Mouse (Mus musculus): ENCODE measurements around the gene Mtmr2. TPM values are rescaled to one million over a fixed set of nuclear protein-coding genes. Genes with fewer than 3 reads are reported as not detected.

The Mtmr2 gene
- total and polyA plus RNA-seq, 3 experiments = 47.1 to 95.8 (median 75.2) TPM

GRCm38 (mm10) chr9:13749675-13749998 lies 1.4 kb downstream of the Mtmr2 start:
- no peaks in the 10 kb centered on the region for H3K27me3 ChIP-seq (ENCODE audit: control insufficient read depth in 1 of 2, insufficient read depth in 2 of 2, low read length in 2 of 2)
- peak overlapping the region; percentile 81 for H3K9ac ChIP-seq (ENCODE audit: control insufficient read depth, low read depth, low read length, poor library complexity, severe bottlenecking)
- H3K36me3 ChIP-seq (ENCODE audit: control insufficient read depth in 1 of 2, insufficient read depth in 2 of 2, low read length in 2 of 2) = peaks cover 0 to 23% of the 10 kb centered on the region in 2 experiments; a peak in 3 of 4 replicates
- DNase-seq (ENCODE audit: low read depth, low spot score) = peak; percentile 87
- no peaks in the 10 kb centered on the region for H3K9me3 ChIP-seq (replicated peaks; ENCODE audit: insufficient read depth, low read length)
- peak overlapping the region; percentile 62 to 66 for H3K4me3 ChIP-seq (ENCODE audit: control insufficient read depth in 1 of 2, insufficient read depth in 1 of 2, low read depth in 2 of 2, low read length in 2 of 2)
- TF ChIP-seq MAZ (IDR thresholded peaks at IDR 0.05; ENCODE audit: low read depth, low read length) = no peak
- TF ChIP-seq ELF1 (IDR thresholded peaks at IDR 0.05; ENCODE audit: low read depth, low read length) = 0 out of 2 replicates have a peak, but pooled peaks have one; percentile 22
- TF ChIP-seq ZC3H11A (IDR thresholded peaks at IDR 0.05; ENCODE audit: low read depth, low read length) = no peak
- TF ChIP-seq USF2 (IDR thresholded peaks at IDR 0.05; ENCODE audit: borderline replicate concordance in 1 of 2, insufficient read depth in 1 of 2, low read depth in 1 of 2, low read length in 2 of 2) = no peak
- peak; percentile 81 for TF ChIP-seq SIN3A (IDR thresholded peaks at IDR 0.05; ENCODE audit: low read length)
- TF ChIP-seq TAL1 (IDR thresholded peaks at IDR 0.05; ENCODE audit: low read length) = no peak
- TF ChIP-seq POLR2AphosphoS2 (IDR thresholded peaks at IDR 0.05; ENCODE audit: low read length) = no peak
- peak; percentile 44; the same call in 1 of the 2 replicates for TF ChIP-seq GATA1 (IDR thresholded peaks at IDR 0.05; ENCODE audit: low read depth, low read length)
- no peak for TF ChIP-seq POLR2AphosphoS5 (IDR thresholded peaks at IDR 0.05; ENCODE audit: borderline replicate concordance, low read depth, low read length)
- no peak for TF ChIP-seq NRF1 (IDR thresholded peaks at IDR 0.05; ENCODE audit: insufficient read depth, low read depth, low read length, poor library complexity, severe bottlenecking)
- TF ChIP-seq BHLHE40 (IDR thresholded peaks at IDR 0.05; ENCODE audit: borderline replicate concordance, low read depth, low read length) = no peak
- TF ChIP-seq TCF12 (IDR thresholded peaks at IDR 0.05; ENCODE audit: low read depth, low read length) = no peak
- TF ChIP-seq ETS1 (IDR thresholded peaks at IDR 0.05; ENCODE audit: low read depth, low read length) = no peak
- TF ChIP-seq MXI1 (IDR thresholded peaks at IDR 0.05; ENCODE audit: low read depth, low read length) = no peak
- no peak; a peak in 1 of 4 replicates for TF ChIP-seq EP300 (IDR thresholded peaks at IDR 0.05; ENCODE audit: low read depth in 1 of 2, low read length in 2 of 2)
- TF ChIP-seq CTCF (IDR thresholded peaks at IDR 0.05 in 2 of 3, conservative IDR thresholded peaks at IDR 0.05 in 1 of 3; ENCODE audit: control insufficient read depth in 1 of 3, insufficient read depth in 1 of 3, low read depth in 2 of 3, low read length in 3 of 3, poor library complexity in 1 of 3, severe bottlenecking in 1 of 3) = no peak
- peak; percentile 70; the same call in 1 of the 2 replicates for TF ChIP-seq RCOR1 (IDR thresholded peaks at IDR 0.05; ENCODE audit: low read depth, low read length)
- TF ChIP-seq MYC (IDR thresholded peaks at IDR 0.05; ENCODE audit: low read depth, low read length) = peak; percentile 52
- TF ChIP-seq E2F4 (IDR thresholded peaks at IDR 0.05; ENCODE audit: borderline replicate concordance, low read depth, low read length) = peak; percentile 10; the same call in 1 of the 2 replicates
- TF ChIP-seq MAX (IDR thresholded peaks at IDR 0.05; ENCODE audit: low read length) = peak; percentile 78
- TF ChIP-seq MAFK (IDR thresholded peaks at IDR 0.05; ENCODE audit: borderline replicate concordance, low read depth, low read length) = no peak
- no peak for TF ChIP-seq JUND (IDR thresholded peaks at IDR 0.05; ENCODE audit: low read depth, low read length)
- TF ChIP-seq USF1 (IDR thresholded peaks at IDR 0.05; ENCODE audit: low read depth, low read length) = no peak
- H3K4me1 ChIP-seq (ENCODE audit: control insufficient read depth in 1 of 2, insufficient read depth in 2 of 2, low read length in 2 of 2) = peaks cover 6 to 13% of the 10 kb centered on the region in 2 experiments
- peak overlapping the region; percentile 61 for H3K27ac ChIP-seq (ENCODE audit: control insufficient read depth, low read depth, low read length)
- H3K79me2 ChIP-seq (ENCODE audit: control insufficient read depth, insufficient read depth, low read length, poor library complexity) = peaks cover 43% of the 10 kb centered on the region
